Mouse (Mus musculus): ENCODE data around the gene Rad9b.
A peak's percentile ranks its signal among the peaks of the same experiment; 100 is the strongest.

The Rad9b gene

GRCm38 (mm10) chr5:122310699-122311098, 43.3 kb downstream of the Rad9b start:
- DNase-seq: no peak

DNA sequence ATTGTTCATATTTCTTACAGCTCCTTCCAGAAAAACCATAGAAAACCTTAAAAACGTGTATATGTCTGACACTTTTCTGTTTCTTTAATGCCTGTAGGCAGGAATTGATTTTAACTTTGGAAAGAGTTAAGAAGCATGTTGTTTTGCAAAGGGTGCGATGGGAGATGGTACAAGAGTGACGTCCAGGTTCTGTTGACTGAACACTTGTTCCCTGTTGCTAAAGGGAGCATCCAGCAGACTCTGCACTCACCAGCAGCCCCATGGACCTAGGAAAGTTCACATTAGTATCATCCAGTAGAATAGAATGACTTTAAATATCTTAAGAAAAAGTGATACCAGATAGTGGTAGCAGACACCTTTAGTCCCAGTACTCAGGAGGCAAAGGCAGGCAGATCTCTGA, 47.5 kb downstream of the Rad9b start:
- DNase-seq: no peak

DNA sequence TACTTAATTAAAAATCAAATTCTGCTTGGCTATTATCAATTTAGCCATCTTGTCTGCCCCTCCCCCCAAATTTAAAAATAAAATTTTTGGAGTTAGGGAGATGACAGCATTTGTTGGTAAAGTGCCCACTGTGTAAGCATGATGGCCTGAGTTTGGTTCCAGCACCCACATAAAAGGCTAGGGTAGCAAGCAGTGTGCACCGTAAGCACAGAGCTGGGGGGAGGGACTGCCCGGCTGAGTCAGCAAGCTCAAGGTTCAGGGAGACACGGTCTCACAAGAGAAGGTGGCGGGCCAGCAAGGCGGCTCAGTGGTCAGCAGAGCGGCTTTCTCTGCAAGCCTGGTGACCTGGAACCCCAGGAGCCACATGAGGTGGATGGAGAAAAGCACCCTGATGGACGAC, 48.6 kb downstream of the Rad9b start:
- DNase-seq: no peak

DNA sequence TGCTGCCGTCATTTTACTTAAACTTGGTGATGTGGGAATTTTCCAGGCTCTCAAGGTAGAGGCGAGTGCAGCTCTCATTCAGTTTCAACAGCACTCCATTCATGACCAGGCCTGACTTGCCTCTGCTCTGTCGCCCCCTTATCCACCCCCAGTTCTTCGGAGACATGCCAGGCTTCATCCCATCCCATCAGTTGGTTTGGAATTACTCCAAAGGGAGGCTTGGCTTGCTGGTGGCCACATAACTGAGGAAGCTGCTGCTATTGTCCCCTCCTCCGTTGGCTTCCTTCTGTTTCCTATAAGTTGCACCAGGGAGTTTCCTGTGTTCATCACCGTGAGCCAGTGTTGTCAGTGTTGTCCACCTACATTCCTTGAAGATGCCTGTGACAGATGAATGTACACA, 49.5 kb downstream of the Rad9b start:
- DNase-seq: no peak

- no peak for DNase-seq
Measured at GRCm38 (mm10) chr5:122303937-122304336, 50.1 kb downstream of the Rad9b start.

DNA sequence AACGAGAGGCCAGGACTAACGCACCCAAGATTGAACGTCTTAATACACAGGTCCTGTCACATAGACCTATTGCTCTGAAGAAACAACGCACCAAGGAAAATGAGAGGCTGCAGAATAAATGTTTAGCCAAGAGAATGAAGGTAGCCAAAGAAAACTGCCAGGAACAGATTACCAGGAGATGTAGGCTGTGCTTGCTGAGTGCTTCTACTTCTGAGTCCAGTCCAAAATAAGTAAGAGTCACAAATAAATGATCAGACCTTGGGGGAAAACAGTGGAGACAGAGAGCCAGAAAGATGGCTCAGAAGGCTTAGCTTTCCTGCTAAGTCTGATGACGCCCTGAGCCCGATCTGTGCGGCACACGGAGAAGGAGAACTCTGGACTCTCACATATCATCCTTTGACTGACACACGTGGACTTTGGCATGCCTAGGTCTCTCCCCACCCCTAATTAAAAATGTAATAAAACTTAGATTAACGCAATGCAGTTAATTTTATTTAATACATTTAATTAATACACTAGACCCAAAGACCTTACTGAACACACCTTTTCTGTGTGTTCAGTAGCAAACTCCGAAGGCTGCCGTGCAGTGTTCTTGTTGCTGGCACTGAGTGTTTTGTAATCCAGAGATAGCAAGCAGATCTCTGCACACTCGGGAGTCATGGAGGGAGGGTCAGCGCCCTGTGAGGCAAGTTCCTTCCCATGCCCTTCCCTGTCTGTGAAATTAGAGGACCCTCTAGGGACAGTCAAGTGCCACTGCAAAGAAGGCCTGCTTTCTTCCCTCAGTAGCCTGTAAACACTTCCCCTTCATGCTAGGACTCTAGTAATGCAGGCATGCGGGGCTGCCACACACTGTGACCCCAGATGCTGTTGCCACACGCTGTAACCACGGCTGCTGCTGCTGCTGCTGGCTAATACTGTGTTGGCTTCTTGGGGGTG, 51.0 kb downstream of the Rad9b start:
- DNase-seq: no peak

GRCm38 (mm10) chr5:122300071-122300518, 53.9 kb downstream of the Rad9b start:
- peak; percentile 68 for DNase-seq

DNA sequence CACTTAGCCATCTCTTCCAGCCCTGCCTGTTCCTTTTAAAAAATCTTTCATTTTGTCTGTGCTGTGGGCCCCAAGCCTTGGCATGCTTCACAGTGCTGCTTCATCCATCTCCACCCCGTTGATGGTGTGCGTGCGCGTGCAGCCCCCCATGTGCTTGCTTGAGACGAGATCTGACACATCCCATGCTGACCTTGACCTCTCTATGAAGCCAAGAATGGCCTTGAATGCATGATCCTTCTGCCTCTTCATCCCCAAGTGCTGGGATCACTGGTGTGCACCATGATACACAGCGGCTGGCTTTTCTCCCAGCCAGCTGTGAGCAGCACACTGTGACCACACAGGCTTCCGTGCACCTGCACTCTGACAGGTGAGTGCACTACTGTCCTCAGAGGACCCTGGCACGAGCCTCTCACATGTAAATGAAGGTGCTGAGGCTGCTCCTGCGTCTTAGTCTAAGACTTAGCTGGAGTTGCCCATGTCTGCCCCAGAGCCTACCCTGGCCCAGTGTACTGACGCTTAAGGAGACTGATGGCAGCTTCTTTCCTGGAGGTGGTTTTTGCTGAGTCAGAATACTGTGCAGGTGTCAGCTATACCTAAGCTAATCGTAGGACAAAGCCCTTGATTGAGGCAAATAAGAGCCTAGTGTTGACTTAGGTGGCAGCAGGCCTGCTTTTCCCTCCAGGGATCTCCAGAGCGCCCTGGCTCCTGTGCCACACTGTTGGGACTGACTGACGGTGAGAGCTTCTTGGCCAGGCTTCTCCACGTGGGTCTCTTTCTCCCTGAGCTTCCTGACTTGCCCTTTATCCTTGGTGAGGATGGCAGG, 58.7 kb downstream of the Rad9b start:
- no peak for DNase-seq

GRCm38 (mm10) chr5:122294219-122294735, 59.8 kb downstream of the Rad9b start:
- DNase-seq: no peak

DNA sequence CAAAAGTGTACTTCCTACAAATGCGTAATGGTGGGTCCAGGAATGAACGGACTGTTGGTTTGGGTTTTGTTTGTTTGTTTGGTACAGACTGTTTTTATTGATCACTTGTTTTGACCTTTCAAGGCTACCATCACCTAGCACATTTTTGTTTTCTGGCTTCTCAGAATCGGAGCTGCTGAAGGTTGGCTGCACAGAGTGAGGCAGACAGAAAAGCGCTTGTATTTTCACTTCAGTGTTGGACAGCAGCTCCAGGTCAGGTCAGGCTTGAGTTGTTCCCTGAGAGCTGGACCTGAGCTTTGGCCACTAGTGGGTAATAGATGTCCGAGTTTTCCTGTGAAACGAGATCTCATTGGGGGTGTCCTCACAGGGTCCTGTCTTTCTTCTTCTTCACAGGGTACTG, 60.9 kb downstream of the Rad9b start:
- DNase-seq: no peak

- no peak for DNase-seq
Measured at GRCm38 (mm10) chr5:122291553-122292339, 62.3 kb downstream of the Rad9b start.

- DNase-seq: no peak
Measured at GRCm38 (mm10) chr5:122291149-122291548, 62.9 kb downstream of the Rad9b start.

DNA sequence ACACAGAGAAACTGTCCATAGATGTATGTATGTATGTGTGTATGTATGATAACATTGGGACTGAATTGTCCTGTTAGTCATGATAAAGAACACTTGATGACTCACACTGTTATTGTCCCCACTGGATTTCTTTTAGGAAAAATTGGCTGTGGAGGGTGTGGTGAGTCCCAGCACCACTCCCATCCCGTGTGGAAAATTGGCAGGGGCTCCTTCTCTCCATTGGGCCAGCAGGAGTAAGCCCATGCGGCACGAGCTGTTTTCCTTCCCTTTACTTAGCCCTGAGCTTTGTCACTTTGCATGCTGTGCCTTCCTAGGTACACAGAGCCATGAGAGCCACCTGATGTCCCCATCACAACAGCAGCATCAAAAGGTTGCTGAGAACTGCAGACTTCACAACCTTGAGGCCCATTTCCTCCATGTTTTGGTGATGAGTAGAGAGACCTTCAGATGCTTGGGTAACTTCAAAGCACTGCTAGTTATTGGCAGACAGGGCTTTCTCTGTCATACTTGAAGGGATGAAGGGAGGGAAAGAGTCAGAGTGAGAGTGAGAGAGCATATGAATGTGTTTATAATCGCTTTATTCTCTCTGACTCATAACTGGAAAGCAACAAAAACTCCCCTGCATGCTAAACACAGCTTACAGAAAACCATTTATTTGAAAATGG, 65.8 kb downstream of the Rad9b start:
- no peak for DNase-seq

DNA sequence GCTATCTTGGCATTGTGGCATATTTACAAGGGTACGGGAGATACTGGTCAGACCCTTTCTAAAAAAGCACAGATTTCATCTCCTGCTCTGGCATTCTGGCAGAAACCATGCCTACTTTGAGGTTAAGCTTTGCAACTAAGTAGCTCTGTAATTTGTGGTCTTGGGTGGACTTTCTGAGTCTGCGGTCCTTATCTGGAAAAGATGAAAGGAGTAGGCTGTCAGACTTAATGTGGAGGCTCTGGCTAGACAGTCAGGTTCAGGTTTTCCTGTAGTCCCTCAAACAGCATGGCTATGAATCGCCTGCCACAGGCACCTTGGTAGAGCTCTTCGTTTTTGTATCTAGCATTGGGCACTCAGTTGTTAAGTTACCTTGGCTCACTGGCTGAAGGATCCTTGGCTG, 67.0 kb downstream of the Rad9b start:
- no peak for DNase-seq

GRCm38 (mm10) chr5:122286191-122286590, 67.8 kb downstream of the Rad9b start:
- no peak for DNase-seq

DNA sequence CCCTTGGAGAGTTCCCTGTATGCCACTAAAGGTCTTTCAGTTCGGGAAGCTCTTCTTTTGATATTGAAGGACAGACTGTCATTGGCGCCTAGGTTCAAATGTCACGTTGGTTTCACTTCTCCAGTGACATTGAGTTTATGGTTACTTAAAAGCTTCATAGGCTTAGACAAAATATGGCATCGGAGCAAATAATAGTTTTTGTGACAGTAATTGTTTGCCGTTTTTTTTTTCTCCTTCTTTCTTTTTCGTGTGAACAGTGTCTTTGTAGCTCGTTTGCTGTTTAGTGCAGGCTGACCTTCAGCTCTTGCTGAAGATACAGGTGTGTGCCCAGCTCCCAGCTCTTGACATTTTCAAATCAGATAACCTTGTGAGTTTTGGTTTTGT, 68.3 kb downstream of the Rad9b start:
- DNase-seq: no peak

DNA sequence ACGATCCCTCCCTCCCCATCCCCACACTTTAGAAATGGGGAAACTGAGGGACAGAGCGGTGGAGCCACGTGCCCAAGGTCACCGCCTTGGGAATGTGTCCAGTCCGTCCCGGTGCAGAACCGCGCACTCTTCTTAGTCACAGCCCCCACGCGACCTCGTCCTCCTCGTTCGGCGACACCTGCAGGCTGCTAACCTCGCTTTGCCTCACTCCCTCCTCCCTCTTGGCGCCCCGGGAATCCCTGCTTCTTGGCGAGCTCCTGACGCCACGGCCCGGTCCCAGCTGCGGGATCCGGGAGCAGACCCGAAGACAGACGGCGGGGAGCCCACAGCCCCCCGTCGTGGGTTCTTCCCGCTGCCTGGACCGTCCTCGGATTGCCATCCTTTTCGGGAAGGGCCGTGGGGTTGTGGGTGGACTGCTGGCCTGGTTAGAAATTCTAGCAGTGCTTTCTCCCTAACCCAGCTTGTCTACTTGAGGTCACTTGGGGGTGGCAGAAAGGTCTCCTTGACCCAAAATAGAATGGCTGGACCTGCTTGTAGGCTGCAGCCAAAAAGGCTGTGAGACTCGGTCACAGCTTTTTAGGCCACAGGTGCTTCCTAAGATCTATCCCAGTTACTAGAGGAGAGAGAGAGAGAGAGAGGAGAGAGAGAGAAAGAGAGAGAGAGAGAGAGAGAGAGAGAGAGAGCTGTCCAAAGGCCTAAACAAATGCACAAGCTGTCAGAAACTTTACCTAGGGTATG, 68.8 kb downstream of the Rad9b start:
- peak; percentile 81 for DNase-seq

- DNase-seq: peak; percentile 89
Measured at GRCm38 (mm10) chr5:122284183-122285028, 69.6 kb downstream of the Rad9b start, which contains the start of gene Pptc7. TSS of gene Pptc7 (plus strand) at chr5:122284365.

GRCm38 (mm10) chr5:122283828-122284182, 70.2 kb downstream of the Rad9b start:
- DNase-seq: no peak

DNA sequence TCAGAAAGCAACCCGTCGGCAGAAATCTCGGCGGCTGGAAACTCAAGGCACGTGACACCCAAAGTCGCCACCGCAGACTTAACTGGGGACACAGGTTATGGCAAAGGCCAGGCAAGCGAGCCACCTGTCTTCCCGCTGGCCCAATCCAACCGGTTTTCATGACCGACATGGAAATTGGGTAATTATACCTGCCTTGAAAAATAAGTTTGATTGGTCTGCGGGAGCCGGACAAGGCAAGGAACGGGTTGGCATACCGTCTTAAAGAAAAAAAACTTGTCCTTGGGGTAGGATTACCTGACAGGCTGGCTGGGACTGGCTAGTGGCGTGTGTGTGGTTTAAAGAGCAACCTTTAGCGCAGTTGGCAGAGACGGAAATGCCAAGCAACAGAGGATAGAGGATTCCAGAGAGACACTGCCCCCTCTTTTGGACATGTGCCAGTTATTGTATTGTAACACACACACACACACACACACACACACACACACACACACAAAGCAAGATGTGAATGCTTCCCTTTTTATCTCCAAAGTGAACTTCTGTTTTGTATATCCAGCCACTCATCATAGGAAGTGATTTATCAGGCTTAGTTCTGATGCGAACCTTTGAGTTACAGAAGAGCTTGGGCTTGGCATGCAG, 73.1 kb downstream of the Rad9b start:
- DNase-seq: no peak

Data from cerebellum, adult 9-11 months (tissue).